Mouse (Mus musculus): ENCODE measurements around the gene Ppia.
"Not testable (repeated sequence)": the region's sequence is repeated elsewhere in the genome, so short reads cannot be mapped to it uniquely, and the experiment has no call there.

DNA sequence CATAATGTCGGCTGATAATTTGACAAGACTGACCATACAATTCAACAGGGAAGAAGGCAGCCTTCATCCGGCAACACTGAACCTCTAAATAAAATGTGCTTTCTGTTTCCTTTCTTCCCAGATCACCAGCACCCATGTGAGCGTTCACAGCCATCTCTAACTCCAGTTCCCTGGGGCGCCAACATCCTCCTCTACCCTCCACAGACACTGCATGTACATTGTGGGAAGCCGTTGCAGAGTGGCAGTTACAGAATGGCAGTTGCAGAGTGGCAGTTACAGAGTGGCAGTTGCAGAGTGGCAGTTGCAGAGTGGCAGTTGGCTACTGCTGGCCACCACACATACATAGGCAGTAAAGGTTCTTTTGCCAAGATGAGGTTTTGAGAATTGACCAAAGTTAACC, 32.9 kb downstream of the Ppia start:
- not testable (repeated sequence) for TF ChIP-seq POLR2A (IDR thresholded peaks at IDR 0.05; ENCODE audit: insufficient read length, low read depth); MYOG (IDR thresholded peaks at IDR 0.05; ENCODE audit: control insufficient read depth in 1 of 3, insufficient read depth in 1 of 3, insufficient read length in 2 of 3, low read depth in 2 of 3); E2F4 (IDR thresholded peaks at IDR 0.05; ENCODE audit: insufficient read depth); MYOD1 (IDR thresholded peaks at IDR 0.05; ENCODE audit: control insufficient read depth in 1 of 3, insufficient read length in 2 of 3, low read depth in 2 of 3); TCF3 (IDR thresholded peaks at IDR 0.05; ENCODE audit: insufficient read length, low read depth)

Measured in myocyte (in vitro differentiated cells).